Mouse (Mus musculus) adrenal gland (tissue): Measurements from ENCODE around the gene Map7d1.

ENCODE experiments used
- intact Hi-C: fragments of 180-260 bp; cut with DNase I; formaldehyde crosslinking; loops from one replicate; pipeline ENCODE4 v1.15.1; 2025

The Map7d1 gene

DNA sequence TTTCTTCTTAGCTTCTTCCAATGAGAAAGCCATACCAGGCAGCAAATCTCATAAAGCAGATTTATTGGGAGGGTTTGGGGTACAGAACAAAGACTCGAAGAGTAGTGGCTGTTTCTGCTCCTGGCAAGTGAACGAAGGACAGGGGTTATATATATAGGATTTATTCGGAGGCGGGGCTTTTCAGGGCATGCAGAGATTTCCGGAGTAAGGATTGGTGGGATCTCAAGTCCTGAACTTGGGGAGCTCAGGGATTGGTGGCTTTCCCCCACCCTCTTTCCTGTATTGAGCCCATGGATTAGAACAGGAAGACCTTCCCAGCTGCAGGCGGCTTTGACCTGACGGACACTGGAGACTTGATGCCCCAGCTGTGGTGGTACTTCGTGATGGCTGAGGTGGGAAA lies 52.1 kb downstream of the Map7d1 start:
- intact Hi-C loops: no loop called here

DNA sequence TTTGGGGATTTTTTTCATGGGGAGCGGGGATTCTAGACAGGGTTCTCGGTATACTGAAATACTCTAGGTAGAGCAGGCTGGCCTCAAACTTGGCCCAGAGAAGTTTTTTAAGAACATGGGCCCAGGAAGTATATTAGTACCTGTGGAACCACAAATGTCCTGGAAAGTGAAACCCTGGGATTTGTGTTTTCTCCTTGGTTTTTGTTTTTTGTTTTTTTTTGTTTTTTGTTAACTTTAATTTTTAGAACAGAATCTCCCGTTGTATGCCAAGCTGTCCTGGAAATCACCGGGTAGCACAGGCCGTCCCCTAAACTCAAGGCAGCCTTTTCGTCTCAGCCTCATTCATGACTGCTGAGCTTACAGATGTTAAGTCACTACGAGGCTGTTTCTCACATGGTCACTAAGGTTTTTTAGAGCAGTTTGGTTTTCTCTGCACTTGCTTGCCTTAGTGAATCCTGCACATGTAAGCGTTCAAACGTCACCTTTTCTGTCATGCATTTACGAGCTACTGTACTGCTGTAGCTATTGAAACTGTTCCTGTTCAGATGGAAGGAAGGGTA lies 52.7 kb downstream of the Map7d1 start:
- intact Hi-C loops: no loop called here

DNA sequence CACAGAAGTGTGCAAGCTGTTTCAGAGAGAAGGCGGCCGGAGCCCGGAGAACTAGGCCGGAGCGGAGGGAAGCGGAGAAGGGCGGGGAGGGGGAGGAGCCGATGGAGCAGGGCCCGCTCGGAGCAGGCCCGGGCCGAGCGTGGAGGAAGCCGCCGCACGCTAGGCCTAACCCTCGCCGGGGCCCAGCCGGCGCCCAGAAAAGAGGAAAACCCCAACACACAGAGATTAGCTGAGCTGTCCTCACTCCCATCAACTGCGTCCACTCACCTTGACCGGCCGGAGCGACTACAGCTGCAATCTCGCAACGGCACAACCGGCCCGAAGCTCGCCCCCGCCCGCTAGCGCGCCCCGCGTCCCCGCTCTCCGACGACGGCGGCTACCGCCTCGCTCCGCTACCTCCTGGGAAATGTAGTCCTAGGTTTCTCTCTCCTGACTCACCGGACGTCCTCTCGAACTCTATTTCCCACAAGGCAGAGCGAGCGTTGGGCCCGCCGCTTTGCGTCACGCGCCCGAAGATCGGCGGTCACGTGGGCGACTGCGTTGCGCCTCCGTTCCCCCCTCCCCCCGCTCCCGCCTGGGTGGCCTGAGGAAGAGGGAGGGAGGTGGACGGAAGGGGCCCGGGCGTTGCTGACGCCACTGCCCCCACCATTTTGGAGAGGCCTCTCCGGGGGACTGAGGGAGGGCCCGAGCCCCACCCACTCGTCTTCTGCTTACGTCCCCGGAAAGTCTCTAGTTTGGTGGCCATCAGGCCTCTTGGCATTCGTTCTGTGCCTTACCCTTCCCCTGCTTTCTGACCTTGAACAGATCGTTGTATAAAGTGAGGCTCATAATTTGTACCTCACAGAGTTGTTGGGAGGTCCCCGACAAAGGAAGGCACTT lies 53.6 kb downstream of the Map7d1 start, which contains the start of gene Thrap3:
Gene Thrap3 (minus strand): TSS at position 458 of the 879 bp plus-strand sequence.
- intact Hi-C loops: no loop called here

DNA sequence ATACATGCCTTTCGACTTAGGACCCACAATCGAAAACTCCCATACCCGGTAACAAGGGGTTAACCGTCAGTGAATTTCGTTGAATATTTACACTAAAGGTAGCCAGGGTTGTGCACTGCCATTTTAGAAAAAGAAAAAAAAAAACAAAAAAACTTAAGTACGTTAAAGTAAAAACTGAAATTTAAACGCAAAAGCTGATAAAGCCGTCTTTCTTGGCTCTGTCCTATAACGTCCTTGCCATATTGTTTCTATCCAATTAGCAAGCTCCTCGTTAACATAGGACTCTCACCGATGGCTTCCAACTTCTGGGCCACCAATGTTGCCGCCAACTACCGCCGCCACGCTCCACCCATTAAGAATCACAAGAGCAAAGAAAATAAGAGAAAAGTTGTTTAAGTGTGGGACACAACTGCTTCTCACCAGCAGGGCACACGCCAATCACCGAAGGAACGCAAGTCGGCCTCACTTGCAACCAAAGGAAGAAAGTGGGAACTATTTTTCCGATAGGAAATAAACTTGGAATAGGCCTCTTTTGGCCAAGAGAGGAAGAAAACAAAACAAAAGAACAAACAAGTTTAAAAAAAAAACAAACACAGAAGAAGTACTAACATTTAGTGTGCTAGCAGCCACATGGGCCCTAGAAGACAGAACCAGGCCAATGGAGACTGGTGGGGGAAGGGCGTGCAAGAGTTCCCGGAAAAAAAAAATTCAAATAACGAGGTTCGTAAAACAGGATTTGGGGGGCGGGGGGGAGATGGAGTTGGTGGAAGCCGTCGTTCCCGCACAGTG lies 54.4 kb downstream of the Map7d1 start:
- intact Hi-C loops: no loop called here

DNA sequence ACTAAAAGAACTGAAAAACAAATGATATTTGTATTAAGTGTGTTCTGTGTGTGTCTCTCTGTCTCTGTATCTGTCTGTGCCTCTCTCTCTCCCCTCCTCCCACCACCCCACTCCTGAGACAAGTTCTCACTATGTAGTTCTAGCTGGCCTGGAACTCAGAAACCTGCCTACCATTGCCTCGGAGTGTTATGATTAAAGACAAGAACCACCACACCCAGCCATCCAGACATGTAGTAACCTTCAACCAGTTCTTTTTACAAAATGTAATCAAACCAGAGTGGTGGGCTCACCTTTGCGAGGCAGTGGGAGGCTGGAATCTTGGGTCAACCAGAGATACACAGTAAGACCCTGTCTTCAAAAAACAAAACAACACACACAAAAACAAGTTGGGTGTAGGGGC lies 55.5 kb downstream of the Map7d1 start:
- intact Hi-C loops: no loop called here

DNA sequence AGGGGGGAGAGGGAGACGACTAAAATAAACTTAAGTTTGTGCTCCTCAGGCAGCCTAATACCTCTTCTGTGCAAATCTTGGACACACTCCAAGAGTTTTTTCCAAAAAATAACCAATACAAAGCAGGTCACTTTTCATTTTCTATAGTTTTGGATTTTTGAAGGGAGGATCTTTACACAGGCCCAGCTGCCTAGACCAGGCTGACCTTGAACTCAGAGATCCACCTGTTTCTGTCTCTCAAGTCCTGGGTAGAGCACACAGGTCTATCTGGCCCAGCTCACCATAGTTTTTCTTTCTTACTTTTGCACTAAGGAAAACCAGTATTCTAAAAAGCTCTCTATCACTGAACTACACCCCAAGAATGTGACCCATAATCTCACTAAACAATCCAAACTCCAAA lies 56.1 kb downstream of the Map7d1 start:
- intact Hi-C loops: no loop called here

DNA sequence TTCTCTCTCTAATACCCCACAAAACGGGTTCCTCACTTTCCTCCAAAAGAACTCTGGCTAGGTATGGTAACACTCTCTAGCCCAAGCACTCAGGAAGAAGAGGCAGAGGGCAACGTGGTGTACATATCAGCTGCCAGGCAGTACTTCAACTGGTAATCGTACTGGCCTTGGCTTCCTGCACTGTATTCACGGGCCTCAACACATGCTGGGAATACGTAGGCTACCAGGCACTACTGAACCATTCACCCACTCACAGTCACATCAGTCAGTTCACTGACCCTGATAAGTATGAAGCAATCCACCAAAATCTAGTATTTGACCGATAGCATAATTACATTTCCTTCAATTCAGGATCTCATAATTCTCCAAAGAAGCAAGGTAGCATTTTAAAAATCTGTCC lies 56.6 kb downstream of the Map7d1 start:
- intact Hi-C loops: no loop called here

DNA sequence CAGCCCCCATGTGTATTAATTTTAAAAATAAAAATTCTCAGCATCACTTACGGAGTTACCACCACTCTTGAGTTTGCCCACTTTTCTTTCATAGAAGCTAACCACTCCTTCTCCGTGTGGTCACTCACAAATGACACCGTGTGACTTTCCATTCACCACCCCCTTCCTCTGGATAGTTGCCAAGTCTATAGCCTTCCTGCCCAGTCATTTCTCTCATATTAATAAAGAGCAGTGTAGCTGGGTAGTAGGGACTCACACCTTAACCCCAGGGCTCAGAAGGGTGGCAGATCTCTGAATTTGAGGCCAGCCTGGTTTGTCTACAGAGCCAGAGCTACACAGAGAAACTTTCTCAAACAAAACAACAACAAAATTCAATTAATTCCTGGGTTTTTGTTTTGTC lies 58.7 kb downstream of the Map7d1 start:
- intact Hi-C loops: no loop called here

DNA sequence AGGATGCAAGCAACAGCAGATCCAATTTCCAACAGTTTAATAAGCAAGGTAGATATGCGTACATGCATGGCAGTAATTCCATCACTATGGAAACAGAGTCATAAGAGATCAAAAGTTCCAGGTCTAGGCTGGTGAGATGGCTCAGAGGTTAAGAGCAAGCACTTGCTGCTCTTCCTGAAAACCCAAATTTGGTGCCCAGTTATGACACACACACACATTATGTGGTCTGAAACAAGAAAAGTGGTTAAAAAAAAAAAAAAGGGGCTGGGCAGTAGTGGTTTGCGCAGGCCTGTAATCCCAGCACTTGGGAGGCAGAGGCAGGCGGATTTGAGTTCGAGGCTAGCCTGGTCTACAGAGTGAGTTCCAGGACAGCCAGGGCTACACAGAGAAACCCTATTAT lies 61.2 kb downstream of the Map7d1 start:
- intact Hi-C loops: no loop called here

DNA sequence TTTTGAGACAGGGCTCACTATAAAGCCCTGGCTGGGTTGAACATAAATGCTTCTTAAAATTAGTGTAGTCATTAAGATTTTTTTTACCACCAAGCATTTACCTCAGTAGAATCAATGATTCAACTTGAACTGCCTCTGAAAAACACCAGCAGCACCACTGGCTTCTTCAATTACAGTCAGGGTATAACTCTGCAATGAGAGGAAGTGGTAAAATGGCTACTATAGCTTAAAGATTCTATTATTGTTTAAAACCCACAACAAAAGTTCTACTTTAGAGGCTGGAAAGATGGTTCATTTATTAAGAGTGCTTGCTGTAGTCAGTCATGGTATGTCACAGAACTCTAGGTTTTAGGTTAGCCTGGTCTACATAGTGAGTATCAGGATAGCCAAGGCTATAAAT lies 61.9 kb downstream of the Map7d1 start:
- intact Hi-C loops: no loop called here

DNA sequence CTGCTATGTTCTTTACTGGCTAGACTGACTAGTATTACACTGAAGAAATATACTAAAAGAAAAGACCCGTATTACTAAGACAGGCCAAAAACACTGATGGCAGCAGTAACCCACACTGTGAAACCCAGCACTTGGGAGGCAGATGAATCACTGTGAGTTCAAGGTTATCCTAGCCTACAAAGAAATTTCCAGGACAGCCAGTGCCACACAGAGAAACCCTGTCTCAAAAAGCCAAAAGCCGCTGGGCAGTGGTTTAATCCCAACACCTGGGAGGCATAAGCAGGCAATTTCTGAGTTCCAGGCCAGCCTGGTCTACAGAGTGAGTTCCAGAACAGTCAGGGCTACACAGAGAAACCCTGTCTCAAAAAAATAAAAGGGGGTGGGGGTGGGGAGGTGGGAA lies 65.5 kb downstream of the Map7d1 start:
- intact Hi-C loops: no loop called here

DNA sequence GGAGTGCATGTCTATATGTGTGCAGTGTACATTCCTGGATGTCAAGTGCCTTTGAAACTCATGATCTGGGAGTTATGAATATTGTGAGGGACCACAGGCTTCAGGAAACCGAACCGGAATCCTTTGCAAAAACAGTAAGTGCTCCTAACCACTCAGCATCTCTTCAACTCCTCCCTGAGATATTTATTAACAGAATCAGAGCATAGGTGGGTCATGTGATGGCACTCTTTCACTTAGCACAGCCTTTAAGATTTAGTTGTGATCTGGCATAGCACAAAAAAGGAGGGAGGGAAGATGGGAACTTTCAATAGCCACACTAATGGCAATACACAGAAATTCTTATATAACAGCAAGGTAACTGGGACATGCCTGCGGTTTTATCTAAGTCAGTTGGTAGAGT lies 69.0 kb downstream of the Map7d1 start:
- intact Hi-C loops: loop anchor here (5.0 kb wide), 1 partner anchor 75 kb away; the partner anchor contains the start of gene Trappc3

DNA sequence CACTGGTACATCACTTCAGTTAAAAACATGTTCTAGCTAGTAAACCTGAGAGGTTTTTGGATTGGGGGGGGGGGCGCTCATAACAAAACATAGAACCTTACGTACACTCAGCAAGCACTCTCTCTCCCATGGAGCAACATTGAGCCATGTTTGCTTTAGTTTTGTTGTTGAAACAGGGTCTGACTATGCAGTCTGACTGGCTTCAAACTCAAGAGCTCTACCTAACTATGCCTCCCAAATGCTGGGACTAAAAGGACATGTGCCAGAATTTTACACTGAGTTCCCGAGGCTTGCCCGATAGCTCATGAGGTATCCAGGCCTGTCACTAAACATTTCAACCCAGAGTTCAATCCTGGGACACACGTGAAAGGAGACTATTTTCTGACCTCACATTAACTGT lies 73.1 kb downstream of the Map7d1 start:
- intact Hi-C loops: loop anchor here (5.0 kb wide), 1 partner anchor 44 kb away; no protein-coding TSS in a partner anchor
